Mouse (Mus musculus) heart, postnatal 0 days (tissue): ENCODE results near the gene Gnb1.
A peak's percentile ranks its signal among the peaks of the same experiment; 100 is the strongest.

Experiments used
- CTCF ChIP-seq: IDR thresholded peaks from 2 replicates; pipeline ENCODE4 v1.5.1; 2016; ENCODE audit warnings: antibody characterized with exemption, control low read depth, low read depth
- EP300 ChIP-seq: IDR thresholded peaks from 2 replicates; pipeline ENCODE4 v1.6.1; 2016; ENCODE audit warnings: antibody characterized with exemption, low read depth

- TF ChIP-seq CTCF (peak; percentile 19; the same call in 1 of the 2 replicates), EP300 (peak; percentile 80; the same call in 1 of the 2 replicates)
Observed at GRCm38 (mm10) chr4:155601091-155601996, 110.2 kb downstream of the Gnb1 start, which contains the start of gene Slc35e2.
